ENCODE assay signal across 21 mouse cellular contexts in the genomic region with DNA sequence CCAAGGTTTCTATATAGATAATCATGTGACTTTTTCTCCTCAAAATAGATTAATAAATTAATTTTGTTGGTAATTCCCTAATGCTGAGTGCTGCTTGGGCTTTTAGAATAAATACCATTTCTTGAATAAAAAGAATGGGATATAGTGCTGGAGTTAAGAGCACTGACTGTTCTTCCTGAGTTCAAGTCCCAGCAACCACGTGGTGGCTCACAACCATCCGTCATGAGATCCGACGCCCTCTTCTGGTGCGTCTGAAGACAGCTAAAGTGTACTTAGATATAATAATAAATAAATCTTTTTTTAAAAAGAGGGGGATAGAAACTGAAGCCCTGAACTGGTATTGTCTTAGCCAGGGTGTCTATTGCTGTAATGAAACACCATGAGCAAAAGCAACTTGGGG. TPM values are rescaled to one million over a fixed set of nuclear protein-coding genes. Genes with fewer than 3 reads are reported as not detected.
"Had no signal": no experiment of that assay in that cellular context is flagged by ENCODE, and none has a peak within 500 bp of the region (broad histone marks: within the 10 kb centered on the region; RNA-seq: fewer than 3 reads in every experiment).

No protein-coding gene starts in this region.

- H3K9ac ChIP-seq: limb, embryonic 13.5 days; liver, embryonic 14.5 days; midbrain, embryonic 12.5 days; neural tube, embryonic 13.5 days; stomach, embryonic 15.5 days had no signal

- ATAC-seq: midbrain, embryonic 16.5 days had no signal

- H3K4me3 ChIP-seq: limb, embryonic 13.5 days; midbrain, embryonic 12.5 days; neural tube, embryonic 13.5 days; stomach, embryonic 15.5 days had no signal

- H3K27ac ChIP-seq: limb, embryonic 13.5 days; liver, embryonic 14.5 days; midbrain, embryonic 12.5 days; neural tube, embryonic 13.5 days; stomach, embryonic 15.5 days had no signal

- H3K36me3 ChIP-seq: limb, embryonic 13.5 days; midbrain, embryonic 12.5 days; neural tube, embryonic 13.5 days; stomach, embryonic 15.5 days had no signal

- DNase-seq: kidney, postnatal 36 days; left cerebral cortex, postnatal 4 days; lung, adult 18-20 months; retina, postnatal 1 day; right cerebral cortex, postnatal 4 days; thymus, adult 2 months; thymus, postnatal 4 days had no signal

- H3K27me3 ChIP-seq: limb, embryonic 13.5 days; neural tube, embryonic 13.5 days; stomach, embryonic 15.5 days had no signal

- H3K4me1 ChIP-seq: limb, embryonic 13.5 days; midbrain, embryonic 12.5 days had no signal

RNA-seq across cellular contexts. Expression of gene Cxcr1, which starts 9.0 kb away (rescaled TPM):
- total RNA-seq: layer of hippocampus, adult 18-20 months; layer of hippocampus, postnatal 14 days; left cerebral cortex, adult 18-20 months; left cerebral cortex, postnatal 10 days; left cerebral cortex, postnatal 4 days; liver, adult 2 months; megakaryocyte-erythroid progenitor cell, adult 5-6 weeks had no signal
- polyA plus RNA-seq: limb, embryonic 13.5 days; liver, adult 2 months; liver, embryonic 14.5 days; lung, embryonic 16.5 days; midbrain, embryonic 12.5 days; midbrain, embryonic 16.5 days; neural tube, embryonic 13.5 days; stomach, embryonic 15.5 days; testis, adult 2 months; thymus, adult 2 months had no signal

RNA-seq across cellular contexts. Expression of gene Cxcr2, which starts 49.7 kb away (rescaled TPM):
- total RNA-seq: layer of hippocampus, adult 18-20 months; layer of hippocampus, postnatal 14 days; left cerebral cortex, adult 18-20 months; left cerebral cortex, postnatal 10 days; liver, adult 2 months had no signal
- polyA plus RNA-seq: testis, adult 2 months had no signal
